Mouse (Mus musculus): ENCODE results near the gene Pin1.

GRCm38 (mm10) chr9:20641501-20641900 lies 10.4 kb upstream of the Pin1 start:
- no peak for TF ChIP-seq POLR2A (IDR thresholded peaks at IDR 0.05; ENCODE audit: extremely low read depth, insufficient read depth, low read length)
- TF ChIP-seq CTCF (IDR thresholded peaks at IDR 0.05; ENCODE audit: low read depth, low read length): no peak
